Mouse (Mus musculus): ENCODE measurements around the gene Srd5a2.
"Not testable (repeated sequence)": the region's sequence is repeated elsewhere in the genome, so short reads cannot be mapped to it uniquely, and the experiment has no call there.

Srd5a2 gene

GRCm38 (mm10) chr17:74047210-74048082 lies at the start of gene Srd5a2:
Gene Srd5a2 (minus strand): TSS chr17:74047916.
- in situ Hi-C loops (cut with MseI, MboI): no loop called here

DNA sequence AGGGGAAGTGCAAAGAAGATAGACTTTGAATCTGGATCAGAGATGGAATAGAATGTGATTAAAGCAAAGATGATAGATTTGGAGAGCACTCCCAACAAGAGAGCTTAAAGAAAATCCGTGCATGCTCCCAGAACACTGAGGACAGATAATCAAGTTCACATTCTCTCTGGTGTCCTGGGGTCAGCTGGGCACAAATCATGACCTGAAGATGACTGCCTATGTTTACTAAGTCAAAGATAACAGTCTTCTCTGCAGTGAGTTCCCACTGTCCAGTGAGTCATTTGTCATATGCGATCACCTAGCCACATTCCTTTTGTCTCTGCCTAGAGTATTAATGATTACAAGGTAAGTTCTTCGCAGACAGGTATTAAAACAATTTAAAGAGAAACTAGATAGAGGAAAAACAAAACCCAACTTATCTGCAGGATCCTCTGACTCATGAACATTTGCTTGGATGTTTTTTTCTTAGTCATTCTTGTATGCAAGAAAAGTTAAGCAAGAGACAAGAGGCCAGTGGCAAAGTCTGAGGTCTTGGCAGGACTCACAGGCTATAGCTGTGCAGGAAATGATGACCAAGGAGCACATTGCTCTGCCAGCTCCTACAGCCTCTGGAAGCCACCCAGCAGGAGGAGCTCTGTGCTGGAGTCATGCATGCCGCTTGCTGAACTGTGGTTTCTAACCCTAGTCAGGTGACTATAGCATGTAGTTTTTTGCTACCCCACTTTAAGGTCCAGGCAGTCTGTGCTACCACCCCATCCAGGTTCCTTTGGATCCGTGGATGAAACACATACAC lies 41.4 kb upstream of the Srd5a2 start:
- in situ Hi-C loops (cut with MseI, MboI): no loop called here

DNA sequence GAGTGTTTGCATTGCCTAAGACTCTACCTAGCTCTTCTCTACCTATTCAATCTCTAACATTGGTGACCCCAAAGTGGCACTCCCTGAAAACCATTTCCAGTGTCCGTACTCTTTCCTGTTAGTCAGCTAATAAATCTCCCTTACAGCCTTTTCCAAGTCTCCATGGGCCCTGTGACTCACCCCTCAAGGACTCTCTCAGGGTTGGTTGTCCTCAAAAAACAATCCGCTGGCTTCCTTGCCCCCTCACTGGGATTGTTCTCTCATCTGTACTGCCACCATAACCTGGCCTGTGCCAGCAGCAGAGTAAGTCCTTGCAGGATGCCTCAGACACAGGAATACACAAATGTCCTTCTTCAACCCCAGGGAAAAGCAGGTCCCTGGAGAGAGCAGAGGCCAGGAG lies 40.3 kb upstream of the Srd5a2 start:
- in situ Hi-C loops (cut with MseI, MboI): no loop called here

GRCm38 (mm10) chr17:74083370-74083769 lies 35.7 kb upstream of the Srd5a2 start:
- in situ Hi-C loops (cut with MseI, MboI): no loop called here

GRCm38 (mm10) chr17:74080076-74080615 lies 32.4 kb upstream of the Srd5a2 start:
- in situ Hi-C loops (cut with MseI, MboI): no loop called here

GRCm38 (mm10) chr17:74078776-74079495 lies 31.2 kb upstream of the Srd5a2 start:
- in situ Hi-C loops (cut with MseI, MboI): no loop called here

- in situ Hi-C loops (cut with MseI, MboI): not testable (repeated sequence)
These were observed 25.4 kb upstream of the Srd5a2 start for GRCm38 (mm10) chr17:74073067-74073466.

DNA sequence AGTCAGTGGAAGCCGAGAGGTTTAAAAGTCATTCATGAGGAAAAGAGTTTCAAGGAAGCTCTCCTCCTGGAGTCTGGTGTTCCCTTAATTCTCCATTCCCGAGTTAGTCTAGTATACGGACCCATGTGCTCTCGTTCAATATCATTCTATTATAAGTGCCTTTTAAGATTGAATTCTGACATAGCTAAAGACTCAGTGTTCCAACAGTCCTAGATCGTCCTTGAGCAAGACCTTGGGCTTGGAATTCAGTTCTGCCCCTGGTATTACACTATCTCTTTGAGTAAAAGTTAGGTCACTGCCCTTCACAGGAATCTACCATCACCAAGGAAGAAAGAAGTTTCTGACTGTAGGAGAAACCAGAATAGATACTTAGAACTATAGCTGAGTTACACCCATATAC lies 15.0 kb upstream of the Srd5a2 start:
- in situ Hi-C loops (cut with MseI, MboI): not testable (repeated sequence)

DNA sequence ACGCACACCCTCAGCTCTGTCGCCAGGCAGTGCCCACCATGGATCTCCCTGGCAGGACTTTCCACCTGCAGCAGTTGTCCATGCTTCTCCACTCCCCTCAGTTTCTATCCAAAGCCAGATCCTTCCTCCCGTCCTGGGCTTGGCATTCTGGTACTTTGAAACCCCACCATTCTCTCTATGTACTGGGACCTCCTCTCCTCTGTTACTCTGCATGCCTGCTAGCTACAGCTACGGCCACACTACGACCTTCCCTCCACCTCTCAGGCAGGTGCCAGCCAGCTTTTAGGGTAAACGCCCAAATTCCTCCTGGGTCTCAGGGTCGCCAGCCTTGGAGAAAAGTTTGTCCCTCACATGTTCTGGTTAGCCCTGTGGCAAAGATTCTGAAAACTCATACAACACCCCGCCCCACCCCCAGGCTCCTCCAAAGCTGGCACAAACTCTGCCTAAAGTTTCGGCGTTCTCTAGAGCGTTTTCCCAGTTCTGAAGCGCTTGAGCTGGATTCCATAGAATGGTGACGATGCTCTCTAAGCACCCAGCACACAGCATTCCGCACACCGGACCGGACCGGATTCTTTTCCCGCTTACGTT lies 607 bp upstream of the Srd5a2 start:
- in situ Hi-C loops (cut with MseI, MboI): no loop called here

- in situ Hi-C loops (cut with MseI, MboI): no loop called here
These were observed 4.0 kb downstream of the Srd5a2 start for GRCm38 (mm10) chr17:74043754-74044153.

DNA sequence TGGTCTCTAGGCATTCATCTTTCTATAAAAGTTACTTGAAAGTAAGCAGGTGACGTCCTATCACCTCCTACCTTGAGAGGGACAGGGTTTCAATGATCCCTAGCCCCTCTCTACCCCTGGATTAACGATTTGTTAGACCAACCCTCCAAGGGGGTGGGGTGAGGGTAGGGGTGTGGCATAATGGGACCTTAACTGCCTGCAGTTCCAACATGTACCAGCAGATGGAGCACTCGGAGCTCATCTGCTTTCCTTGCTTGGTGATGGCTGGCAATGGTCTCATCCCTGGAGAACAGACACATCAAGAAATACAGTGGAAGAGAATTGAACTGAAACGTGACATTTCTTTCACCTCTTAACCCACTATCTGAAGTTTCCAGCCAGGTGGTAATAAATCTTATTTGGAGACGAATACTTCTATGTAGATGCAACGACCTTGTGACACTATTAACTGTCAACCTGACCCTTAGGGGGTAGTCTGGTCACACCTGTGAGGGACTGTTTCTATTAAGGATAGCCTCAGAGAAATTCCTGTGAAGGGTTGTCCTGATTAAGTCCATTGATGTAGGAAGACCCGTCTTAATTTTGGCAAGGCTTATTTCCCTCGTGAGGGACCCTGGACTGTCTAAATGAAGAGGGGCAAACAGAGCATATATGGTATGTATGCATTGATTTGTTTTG lies 27.1 kb downstream of the Srd5a2 start:
- in situ Hi-C loops (cut with MseI, MboI): no loop called here

DNA sequence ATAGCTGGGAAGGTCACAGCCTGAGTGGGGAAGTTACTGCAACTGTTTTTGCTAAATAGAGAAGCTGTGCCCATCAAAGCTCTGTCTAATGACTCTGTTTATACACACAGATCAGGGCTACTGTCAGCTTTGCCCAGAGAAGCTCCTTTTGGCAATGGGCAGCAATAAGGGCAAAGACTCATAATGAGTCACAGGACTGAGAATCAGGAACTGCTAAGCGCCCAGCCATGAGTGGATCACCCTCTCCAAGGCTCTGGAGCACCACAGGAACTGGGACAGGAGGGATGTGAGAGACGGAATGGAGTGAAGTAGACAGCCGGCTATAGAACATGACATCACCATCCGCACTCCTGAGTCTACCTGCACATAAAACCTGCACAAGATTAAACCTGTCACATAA lies 29.4 kb downstream of the Srd5a2 start:
- in situ Hi-C loops (cut with MseI, MboI): no loop called here

DNA sequence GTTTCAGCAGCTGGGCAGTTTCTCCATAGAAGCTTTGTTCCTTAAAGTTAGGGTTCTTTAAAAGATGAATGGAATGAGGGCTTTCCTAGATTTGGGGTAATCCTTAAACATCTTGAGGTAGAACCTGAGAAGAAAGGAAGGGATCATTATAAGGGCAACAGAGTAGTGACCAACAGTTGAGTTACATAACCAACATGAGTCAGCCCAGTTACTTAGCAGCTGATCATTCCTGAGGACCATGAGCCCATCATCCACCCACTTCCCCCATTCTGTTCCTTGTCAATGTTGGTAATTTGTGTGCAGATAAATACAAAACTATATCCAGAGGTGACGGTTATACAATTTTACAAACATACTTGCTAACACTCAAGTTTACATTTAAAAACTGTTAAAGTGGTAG lies 30.1 kb downstream of the Srd5a2 start:
- in situ Hi-C loops (cut with MseI, MboI): no loop called here

GRCm38 (mm10) chr17:74015128-74015527 lies 32.6 kb downstream of the Srd5a2 start:
- in situ Hi-C loops (cut with MseI, MboI): no loop called here

DNA sequence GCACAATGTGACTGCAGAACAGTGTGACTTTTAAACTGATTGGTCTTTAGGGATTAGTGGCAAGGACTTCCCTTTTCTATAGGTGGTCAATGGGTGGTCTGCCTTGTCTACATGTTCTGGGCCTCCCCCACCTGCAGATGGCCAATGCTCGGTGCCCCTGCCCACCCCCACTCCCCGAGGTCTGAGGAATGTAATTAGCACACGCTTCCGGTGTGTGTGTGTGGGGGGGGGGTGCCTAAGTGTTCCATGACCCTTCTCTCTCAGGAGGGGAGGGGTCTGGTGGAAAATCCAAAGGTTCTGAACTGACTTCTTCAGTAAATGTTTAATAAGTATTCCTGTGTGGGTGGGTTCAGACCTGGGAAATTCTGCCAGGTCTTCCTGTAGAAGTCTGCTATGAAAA lies 39.0 kb downstream of the Srd5a2 start:
- in situ Hi-C loops (cut with MseI, MboI): no loop called here

- in situ Hi-C loops (cut with MseI, MboI): no loop called here
These were observed 40.7 kb downstream of the Srd5a2 start for GRCm38 (mm10) chr17:74007001-74007400.

DNA sequence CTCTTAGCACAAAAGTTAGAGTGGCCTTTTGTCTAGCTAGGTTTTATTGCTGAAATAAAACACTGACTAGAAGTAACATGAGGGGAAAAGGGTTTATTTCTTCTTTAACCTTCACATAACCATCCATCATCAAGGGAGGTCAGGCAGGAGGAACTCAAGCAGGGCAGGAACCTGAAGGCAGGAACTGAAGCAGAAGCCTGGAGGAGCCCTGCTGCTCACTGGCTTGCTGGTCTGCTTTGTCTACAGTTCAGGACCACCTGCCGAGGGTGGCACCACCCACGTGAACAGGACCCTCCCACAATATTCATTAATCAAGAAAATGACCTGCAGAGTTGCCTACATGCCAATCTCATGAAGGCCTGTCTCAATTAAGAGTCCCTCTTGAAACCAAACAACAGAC lies 45.3 kb downstream of the Srd5a2 start:
- in situ Hi-C loops (cut with MseI, MboI): no loop called here

- in situ Hi-C loops (cut with MseI, MboI): no loop called here
These were observed 51.6 kb downstream of the Srd5a2 start for GRCm38 (mm10) chr17:73995907-73996645.

- in situ Hi-C loops (cut with MseI, MboI): no loop called here
These were observed 56.5 kb downstream of the Srd5a2 start for GRCm38 (mm10) chr17:73991264-73991663.

- in situ Hi-C loops (cut with MseI, MboI): no loop called here
These were observed 61.1 kb downstream of the Srd5a2 start for GRCm38 (mm10) chr17:73986571-73986970.

Measured in mouse trophoblast stem cell (cell line).